29 mouse cellular contexts compared by ENCODE assay signal in the genomic region with DNA sequence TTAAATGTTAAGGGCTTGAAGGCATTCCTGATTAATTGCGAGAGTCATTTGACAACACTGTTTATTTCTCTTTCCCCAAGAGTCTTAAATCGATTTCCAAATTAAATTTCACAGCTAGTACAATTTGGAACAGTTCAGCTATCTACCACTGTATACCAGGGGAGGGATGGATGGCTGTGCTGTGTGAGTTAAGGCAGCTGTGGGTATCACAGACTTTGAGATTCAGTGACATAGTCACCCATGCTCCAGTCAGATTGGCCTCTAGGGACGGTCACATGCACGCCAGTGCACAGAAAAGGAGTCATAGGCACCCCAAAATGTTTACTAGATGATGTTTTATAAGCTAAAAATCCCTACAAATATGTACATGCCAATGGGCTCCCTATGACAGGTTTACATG.
"Had no signal": no experiment of that assay in that cellular context is flagged by ENCODE, and none has a peak within 500 bp of the region (broad histone marks: within the 10 kb centered on the region; RNA-seq: fewer than 3 reads in every experiment).

No protein-coding gene starts in this region.

- H3K4me1 ChIP-seq: embryonic facial prominence, embryonic 10.5 days; embryonic facial prominence, embryonic 12.5 days; embryonic facial prominence, embryonic 13.5 days; embryonic facial prominence, embryonic 15.5 days; forebrain, embryonic 10.5 days; forebrain, embryonic 12.5 days; forebrain, embryonic 13.5 days; forebrain, embryonic 15.5 days had no signal

- DNase-seq: cerebellum, adult 2 months; cerebellum, adult 8-10 months; cerebellum, adult 9-10 months; cerebellum, adult 9-11 months; cerebellum, postnatal 10 days; cerebellum, postnatal 14 days; cerebellum, postnatal 25 days; cerebellum, postnatal 36 days; embryo, embryonic 11 days; forebrain, postnatal 0 days; gastrocnemius, adult 2 months; gastrocnemius, postnatal 10 days; gastrocnemius, postnatal 14 days; gastrocnemius, postnatal 25 days; gastrocnemius, postnatal 36 days; heart, adult 11 months; heart, adult 18-20 months; heart, adult 2 months had no signal

- H3K4me2 ChIP-seq: embryonic facial prominence, embryonic 12.5 days; embryonic facial prominence, embryonic 13.5 days; embryonic facial prominence, embryonic 15.5 days; forebrain, embryonic 12.5 days; forebrain, embryonic 13.5 days; forebrain, embryonic 15.5 days had no signal

- H3K27me3 ChIP-seq: embryonic facial prominence, embryonic 12.5 days; embryonic facial prominence, embryonic 13.5 days; embryonic facial prominence, embryonic 15.5 days; forebrain, embryonic 12.5 days; forebrain, embryonic 13.5 days; forebrain, embryonic 15.5 days had no signal

- H3K36me3 ChIP-seq: forebrain, embryonic 12.5 days; forebrain, embryonic 15.5 days had no signal

- H3K9ac ChIP-seq: embryonic facial prominence, embryonic 12.5 days; embryonic facial prominence, embryonic 13.5 days; embryonic facial prominence, embryonic 15.5 days; forebrain, embryonic 12.5 days; forebrain, embryonic 13.5 days; forebrain, embryonic 15.5 days; forebrain, postnatal 0 days had no signal

- H3K9me3 ChIP-seq: embryonic facial prominence, embryonic 10.5 days; embryonic facial prominence, embryonic 12.5 days; embryonic facial prominence, embryonic 13.5 days; embryonic facial prominence, embryonic 15.5 days; forebrain, embryonic 10.5 days; forebrain, embryonic 12.5 days; forebrain, embryonic 13.5 days; forebrain, embryonic 15.5 days had no signal

- H3K27ac ChIP-seq: embryonic facial prominence, embryonic 10.5 days; embryonic facial prominence, embryonic 12.5 days; embryonic facial prominence, embryonic 13.5 days; embryonic facial prominence, embryonic 15.5 days; forebrain, embryonic 10.5 days; forebrain, embryonic 12.5 days; forebrain, embryonic 13.5 days; forebrain, embryonic 15.5 days; gastrocnemius, adult 2 months; heart, adult 2 months had no signal

- H3K4me3 ChIP-seq: embryonic facial prominence, embryonic 10.5 days; embryonic facial prominence, embryonic 12.5 days; embryonic facial prominence, embryonic 13.5 days; embryonic facial prominence, embryonic 15.5 days; erythroblast, embryonic 14.5 days; forebrain, embryonic 10.5 days; forebrain, embryonic 12.5 days; forebrain, embryonic 13.5 days; forebrain, embryonic 15.5 days; gastrocnemius, adult 2 months; heart, adult 2 months had no signal

- ATAC-seq: forebrain, embryonic 13.5 days; forebrain, embryonic 14.5 days; forebrain, embryonic 15.5 days; forebrain, embryonic 16.5 days; forebrain, postnatal 0 days had no signal
